Mouse (Mus musculus) liver, embryonic 14.5 days (tissue): ENCODE measurements around the gene Agps.

Experiments
- CTCF ChIP-seq: IDR thresholded peaks from 2 replicates; pipeline ENCODE4 v1.5.1; 2016; ENCODE audit warnings: antibody characterized with exemption, low read depth, control low read depth
- EP300 ChIP-seq: IDR thresholded peaks from 2 replicates; pipeline ENCODE4 v1.6.1; 2016; ENCODE audit warnings: antibody characterized with exemption, low read depth

GRCm38 (mm10) chr2:75974131-75974530 lies 142.2 kb downstream of the Agps start:
- TF ChIP-seq EP300 (no peak), CTCF (no peak)
